Mouse (Mus musculus) lung, embryonic 14.5 days (tissue): Measurements from ENCODE around the gene P4ha1. TPM values are rescaled to one million over a fixed set of nuclear protein-coding genes. Genes with fewer than 3 reads are reported as not detected.

ENCODE experiments used
- ATAC-seq: fragments of 200-750 bp; cut with Nextera tagmentation; 2 replicates; pipeline ENCODE4 v1.8.0; 2017; ENCODE audit warnings: mild to moderate bottlenecking, moderate TSS enrichment, moderate library complexity; ENCODE audit not compliant: insufficient read depth
- DNase-seq: peaks from one replicate; pipeline ENCODE4 v3.0.0-alpha.2; 2015
- H3K27ac ChIP-seq: fragments of 300-500 bp; sonication (generic); 2 replicates; pipeline ENCODE4 v1.5.1; 2014; ENCODE audit warnings: low read depth, mild to moderate bottlenecking, moderate library complexity
- H3K27me3 ChIP-seq: fragments of 300-500 bp; sonication (generic); 2 replicates; pipeline ENCODE4 v1.6.1; 2014; ENCODE audit warnings: low read length, control low read depth; ENCODE audit not compliant: insufficient read depth
- H3K36me3 ChIP-seq: fragments of 300-500 bp; sonication (generic); 2 replicates; pipeline ENCODE4 v1.6.1; 2014; ENCODE audit warnings: control low read depth; ENCODE audit not compliant: insufficient read depth
- H3K4me1 ChIP-seq: fragments of 300-500 bp; sonication (generic); 2 replicates; pipeline ENCODE4 v1.6.1; 2014; ENCODE audit warnings: antibody characterized with exemption, control low read depth; ENCODE audit not compliant: insufficient read depth
- H3K4me2 ChIP-seq: fragments of 300-500 bp; sonication (generic); 2 replicates; pipeline ENCODE4 v1.6.1; 2014; ENCODE audit warnings: mild to moderate bottlenecking
- H3K4me3 ChIP-seq: fragments of 300-500 bp; sonication (generic); 2 replicates; pipeline ENCODE4 v1.5.1; 2014; ENCODE audit warnings: low read depth, low read length
- H3K9ac ChIP-seq: fragments of 300-500 bp; sonication (generic); 2 replicates; pipeline ENCODE4 v1.6.1; 2014
- H3K9me3 ChIP-seq: fragments of 300-500 bp; sonication (generic); 2 replicates; pipeline ENCODE4 v1.6.1; 2016; ENCODE audit warnings: low read depth, low read length, control low read depth
- CTCF ChIP-seq: IDR thresholded peaks from 2 replicates; pipeline ENCODE4 v1.5.1; 2016; ENCODE audit warnings: antibody characterized with exemption, low read depth
- WGBS: fragments of 180-500 bp; shearing (Covaris S2); extraction: QIAGEN DNeasy Blood & Tissue Kit; methylation state at CpG from one replicate; pipeline ENCODE4 v1.1.7; 2014; 5-methylcytosine and 5-hydroxymethylcytosine counted together
- polyA plus RNA-seq: library from polyadenylated mRNA; unstranded; fragments of >200 nt; fragmentation: Nextera tagmentation; extraction: Ambion mirVana; gene quantifications from 2 replicates; pipeline ENCODE4 v1.2.1, GENCODE M21; 2014

The P4ha1 gene
- 53.9 and 57.3 TPM in 2 replicates for polyA plus RNA-seq

GRCm38 (mm10) chr10:59323100-59323487 lies at the start of gene P4ha1:
P4ha1 (plus strand) TSS chr10:59323296.
- peak; percentile 87 for TF ChIP-seq CTCF
- H3K27ac ChIP-seq, result peak within 1 kb of the TSS; percentile 98
- peak within 1 kb of the TSS; percentile 93 for H3K9ac ChIP-seq
- no peaks in the 10 kb centered on the region for H3K9me3 ChIP-seq
- no peaks in the 10 kb centered on the region for H3K36me3 ChIP-seq
- H3K4me3 ChIP-seq, result peak within 1 kb of the TSS; percentile 83
- H3K27me3 ChIP-seq, result no peaks in the 10 kb centered on the region
- H3K4me1 ChIP-seq, result peaks cover 7% of the 10 kb centered on the region
- H3K4me2 ChIP-seq, result peak within 1 kb of the TSS; percentile 91
- DNase-seq (peak; percentile 99), ATAC-seq (peak; percentile 99)
- under 1% methylated on average over 39 of the region's 39 CpGs for WGBS

- WGBS, result 86% methylated on average over 5 of the region's 5 CpGs
- Histone ChIP-seq H3K4me3 (no peak overlapping the region), H3K9me3 (no peaks in the 10 kb centered on the region), H3K9ac (no peak overlapping the region), H3K4me1 (0 out of 2 replicates have a peak, but pooled peaks cover 4% of the 10 kb centered on the region), H3K36me3 (no peaks in the 10 kb centered on the region), H3K27ac (no peak overlapping the region), H3K4me2 (no peak overlapping the region), H3K27me3 (no peaks in the 10 kb centered on the region)
- DNase-seq (no peak), ATAC-seq (no peak)
- TF ChIP-seq CTCF, result no peak
Observed at GRCm38 (mm10) chr10:59275745-59276144, 47.4 kb upstream of the P4ha1 start.

GRCm38 (mm10) chr10:59277116-59277515 lies 46.0 kb upstream of the P4ha1 start:
- DNase-seq, result peak; percentile 50
- no peak overlapping the region for H3K9ac ChIP-seq
- H3K27me3 ChIP-seq, result no peaks in the 10 kb centered on the region
- TF ChIP-seq CTCF, result no peak
- 0 out of 2 replicates have a peak, but pooled peaks cover 4% of the 10 kb centered on the region for H3K4me1 ChIP-seq
- H3K36me3 ChIP-seq, result no peaks in the 10 kb centered on the region
- no peak for ATAC-seq
- WGBS, result 25% methylated on average over 10 of the region's 10 CpGs
- H3K4me2 ChIP-seq, result peak overlapping the region; percentile 5; the same call in 1 of the 2 replicates
- no peak overlapping the region for H3K27ac ChIP-seq
- H3K9me3 ChIP-seq, result no peaks in the 10 kb centered on the region
- H3K4me3 ChIP-seq, result no peak overlapping the region

GRCm38 (mm10) chr10:59277729-59278475 lies 45.2 kb upstream of the P4ha1 start:
- no peak overlapping the region for H3K9ac ChIP-seq
- no peaks in the 10 kb centered on the region for H3K9me3 ChIP-seq
- 0 out of 2 replicates have a peak, but pooled peaks cover 4% of the 10 kb centered on the region for H3K4me1 ChIP-seq
- H3K36me3 ChIP-seq, result no peaks in the 10 kb centered on the region
- no peaks in the 10 kb centered on the region for H3K27me3 ChIP-seq
- H3K4me3 ChIP-seq, result no peak overlapping the region
- no peak for TF ChIP-seq CTCF
- ATAC-seq (no peak), DNase-seq (no peak)
- H3K4me2 ChIP-seq, result no peak overlapping the region
- H3K27ac ChIP-seq, result no peak overlapping the region
- WGBS, result 37% methylated on average over 5 of the region's 5 CpGs

GRCm38 (mm10) chr10:59283164-59283563 lies 39.9 kb upstream of the P4ha1 start:
- H3K36me3 ChIP-seq, result no peaks in the 10 kb centered on the region
- H3K4me1 ChIP-seq, result 0 out of 2 replicates have a peak, but pooled peaks cover 3% of the 10 kb centered on the region
- H3K27me3 ChIP-seq, result no peaks in the 10 kb centered on the region
- no peak overlapping the region for H3K9ac ChIP-seq
- ATAC-seq (no peak), DNase-seq (no peak)
- H3K4me3 ChIP-seq, result no peak overlapping the region
- no peaks in the 10 kb centered on the region for H3K9me3 ChIP-seq
- H3K4me2 ChIP-seq, result no peak overlapping the region
- 81% methylated on average over 3 of the region's 3 CpGs for WGBS
- H3K27ac ChIP-seq, result no peak overlapping the region
- no peak for TF ChIP-seq CTCF

- H3K4me2 ChIP-seq, result no peak overlapping the region
Observed at GRCm38 (mm10) chr10:59283749-59284148, 39.3 kb upstream of the P4ha1 start.

GRCm38 (mm10) chr10:59285530-59285929 lies 37.6 kb upstream of the P4ha1 start:
- Histone ChIP-seq H3K27ac (no peak overlapping the region), H3K27me3 (no peaks in the 10 kb centered on the region), H3K4me2 (no peak overlapping the region), H3K4me3 (no peak overlapping the region), H3K9ac (no peak overlapping the region), H3K36me3 (no peaks in the 10 kb centered on the region), H3K9me3 (no peaks in the 10 kb centered on the region), H3K4me1 (0 out of 2 replicates have a peak, but pooled peaks cover 3% of the 10 kb centered on the region)
- peak; percentile 55 for DNase-seq
- no peak for ATAC-seq
- TF ChIP-seq CTCF, result no peak
- WGBS, result 60% methylated on average over 5 of the region's 5 CpGs

More at GRCm38 (mm10) chr10:59283749-59284148, 39.3 kb upstream of the P4ha1 start:
- H3K36me3 ChIP-seq, result no peaks in the 10 kb centered on the region
- H3K4me3 ChIP-seq, result no peak overlapping the region
- H3K9me3 ChIP-seq, result no peaks in the 10 kb centered on the region
- H3K27ac ChIP-seq, result no peak overlapping the region
- no peak for DNase-seq
- no peaks in the 10 kb centered on the region for H3K27me3 ChIP-seq
- H3K4me1 ChIP-seq, result 0 out of 2 replicates have a peak, but pooled peaks cover 3% of the 10 kb centered on the region
- no peak overlapping the region for H3K9ac ChIP-seq
- no peak for ATAC-seq
- WGBS, result 70% methylated on average over 1 of the region's 1 CpGs
- TF ChIP-seq CTCF, result no peak
